Mouse (Mus musculus): Measurements from ENCODE around the gene Ankrd1.

DNA sequence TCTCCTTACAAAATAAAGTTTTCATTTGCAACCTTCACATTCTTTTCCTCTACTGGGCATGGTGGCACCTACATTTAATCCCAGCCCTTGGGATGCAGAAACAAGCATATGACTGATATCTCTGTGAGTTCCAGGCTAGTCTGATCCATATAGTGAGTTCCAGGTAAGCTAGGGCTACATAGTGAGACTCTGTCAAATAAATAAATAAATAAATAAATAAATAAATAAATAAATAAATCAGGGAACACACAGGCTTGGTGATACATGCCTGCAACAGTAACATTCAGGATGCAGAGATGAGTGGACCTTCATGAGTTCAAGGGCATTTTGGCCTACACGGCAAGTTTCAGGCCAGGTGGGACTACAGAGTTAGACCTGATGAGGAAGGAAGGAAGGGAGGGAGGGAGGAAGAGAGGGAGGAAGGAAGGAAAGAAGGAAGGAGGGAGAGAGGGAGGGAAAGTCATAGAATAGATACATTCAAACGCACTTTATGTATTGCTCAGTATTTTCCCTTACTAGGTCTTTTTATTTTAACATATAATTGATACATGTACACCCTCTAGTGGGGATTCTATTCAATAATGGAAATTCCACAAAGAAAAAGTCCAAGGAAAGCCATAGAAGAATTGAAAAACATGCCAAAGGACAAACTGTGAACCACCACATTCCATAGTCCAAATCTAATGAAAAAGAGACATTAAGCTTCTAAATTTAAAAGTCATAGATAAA lies 56.9 kb downstream of the Ankrd1 start:
- TF ChIP-seq CTCF (IDR thresholded peaks at IDR 0.05; ENCODE audit: low read depth, low read length) (no peak), GATA2 (IDR thresholded peaks at IDR 0.05; ENCODE audit: borderline replicate concordance, low read depth, low read length) (no peak), TAL1 (conservative IDR thresholded peaks at IDR 0.05; ENCODE audit: low read depth, low read length) (no peak), POLR2AphosphoS5 (IDR thresholded peaks at IDR 0.05; ENCODE audit: insufficient replicate concordance, low read depth, low read length) (no peak), GATA1 (IDR thresholded peaks at IDR 0.05; ENCODE audit: borderline replicate concordance, low read length) (no peak)
